Mouse (Mus musculus) CH12.LX (cell line): Measurements from ENCODE around the gene Grik5. TPM values are rescaled to one million over a fixed set of nuclear protein-coding genes. Genes with fewer than 3 reads are reported as not detected.

Experiments
- DNase-seq: peaks from one replicate; pipeline ENCODE4 v3.0.0-alpha.2; 2013; ENCODE audit errors: extremely low read depth
- H3K27ac ChIP-seq: 2 replicates; pipeline ENCODE4 v1.5.1; 2012; ENCODE audit warnings: low read depth, mild to moderate bottlenecking, control low read depth, moderate library complexity; ENCODE audit not compliant: insufficient read depth
- H3K27me3 ChIP-seq: replicated peaks from 2 replicates; pipeline ENCODE3; 2012; ENCODE audit warnings: inconsistent platforms
- H3K36me3 ChIP-seq, 2 experiments: replicated peaks in 1 of 2; 2 replicates each; pipeline versions ENCODE3 to v1.6.1; 2012; ENCODE audit warnings: inconsistent platforms in 1 of 2, low read length in 1 of 2, mild to moderate bottlenecking in 1 of 2, mixed read lengths in 1 of 2, moderate library complexity in 1 of 2; ENCODE audit not compliant: control insufficient read depth in 1 of 2, insufficient read depth in 1 of 2
- H3K4me1 ChIP-seq, 2 experiments: 2 replicates each; pipeline ENCODE4 v1.6.1; 2012; ENCODE audit warnings: inconsistent platforms in 1 of 2, moderate library complexity in 1 of 2; ENCODE audit not compliant: insufficient read depth in 2 of 2, control insufficient read depth in 1 of 2
- H3K4me2 ChIP-seq: 2 replicates; pipeline ENCODE4 v1.6.1; 2012; ENCODE audit warnings: low read depth, mild to moderate bottlenecking, control low read depth; ENCODE audit not compliant: poor library complexity, insufficient read depth, severe bottlenecking
- H3K4me3 ChIP-seq, 3 experiments: fragments of 150-350 bp in 1 of 3; sonication (generic) in 1 of 3; replicated peaks in 1 of 3; 2 replicates each; pipeline versions ENCODE3 to v1.5.1; 2011 to 2012; ENCODE audit warnings: low read depth in 2 of 3, low read length in 2 of 3, mild to moderate bottlenecking in 2 of 3, moderate library complexity in 2 of 3, control low read depth in 1 of 3, improper control_type of control experiment in 1 of 3, inconsistent platforms in 1 of 3, mixed read lengths in 1 of 3; ENCODE audit not compliant: poor library complexity in 1 of 3
- H3K79me2 ChIP-seq: replicated peaks from 2 replicates; pipeline ENCODE4 v1.6.1; 2012; ENCODE audit warnings: mild to moderate bottlenecking, moderate library complexity; ENCODE audit not compliant: control insufficient read depth, poor library complexity, insufficient read depth, severe bottlenecking; ENCODE audit errors: extremely low read depth
- H3K9ac ChIP-seq: 2 replicates; pipeline ENCODE4 v1.6.1; 2012; ENCODE audit warnings: low read depth, mild to moderate bottlenecking, control low read depth, moderate library complexity; ENCODE audit not compliant: insufficient read depth
- H3K9me3 ChIP-seq: replicated peaks from 2 replicates; pipeline ENCODE3; 2012; ENCODE audit warnings: low read length, inconsistent platforms, mixed read lengths
- BHLHE40 ChIP-seq: IDR thresholded peaks from 2 replicates; pipeline ENCODE4 v1.6.1; 2011; ENCODE audit warnings: mild to moderate bottlenecking, low read depth, low read length, improper control_type of control experiment
- CHD1 ChIP-seq: IDR thresholded peaks from 2 replicates; pipeline ENCODE4 v1.6.1; 2012; ENCODE audit warnings: low read depth, low read length, improper control_type of control experiment, inconsistent platforms
- CHD2 ChIP-seq: IDR thresholded peaks from 2 replicates; pipeline ENCODE4 v1.6.1; 2011; ENCODE audit warnings: low read length, improper control_type of control experiment
- CTCF ChIP-seq, 2 experiments: IDR thresholded peaks in 1 of 2; conservative IDR thresholded peaks in 1 of 2; 2 replicates each; pipeline ENCODE4 v1.5.1; 2011 to 2012; ENCODE audit warnings: low read depth in 2 of 2, low read length in 2 of 2, improper control_type of control experiment in 1 of 2, inconsistent platforms in 1 of 2, mild to moderate bottlenecking in 1 of 2, moderate library complexity in 1 of 2
- E2F4 ChIP-seq: IDR thresholded peaks from 2 replicates; pipeline ENCODE4 v1.6.1; 2011; ENCODE audit warnings: low read depth, low read length, improper control_type of control experiment; ENCODE audit not compliant: insufficient replicate concordance
- ELF1 ChIP-seq: IDR thresholded peaks from 2 replicates; pipeline ENCODE4 v1.6.1; 2014; ENCODE audit warnings: low read depth, mild to moderate bottlenecking, inconsistent platforms, low read length, improper control_type of control experiment
- EP300 ChIP-seq: IDR thresholded peaks from 2 replicates; pipeline ENCODE4 v1.6.1; 2011; ENCODE audit warnings: low read length, improper control_type of control experiment
- ETS1 ChIP-seq: conservative IDR thresholded peaks from 2 replicates; pipeline ENCODE4 v1.6.1; 2012; ENCODE audit warnings: low read depth, mild to moderate bottlenecking, inconsistent platforms, low read length, improper control_type of control experiment, moderate library complexity
- GABPA ChIP-seq: IDR thresholded peaks from 2 replicates; pipeline ENCODE4 v1.6.1; 2012; ENCODE audit warnings: low read depth, low read length, improper control_type of control experiment, inconsistent platforms; ENCODE audit not compliant: insufficient replicate concordance
- IRF4 ChIP-seq: IDR thresholded peaks from 2 replicates; pipeline ENCODE4 v1.6.1; 2014; ENCODE audit warnings: low read depth, mild to moderate bottlenecking, inconsistent platforms, low read length, improper control_type of control experiment
- JUN ChIP-seq: IDR thresholded peaks from 2 replicates; pipeline ENCODE4 v1.6.1; 2011; ENCODE audit warnings: low read depth, mild to moderate bottlenecking, low read length, improper control_type of control experiment, moderate library complexity; ENCODE audit not compliant: insufficient read depth
- JUND ChIP-seq: conservative IDR thresholded peaks from 2 replicates; pipeline ENCODE4 v1.6.1; 2011; ENCODE audit warnings: low read depth, low read length, improper control_type of control experiment
- KAT2A ChIP-seq: IDR thresholded peaks from 2 replicates; pipeline ENCODE4 v1.6.1; 2012; ENCODE audit warnings: low read length, improper control_type of control experiment, inconsistent platforms; ENCODE audit not compliant: insufficient replicate concordance
- MAFK ChIP-seq: IDR thresholded peaks from 2 replicates; pipeline ENCODE4 v1.6.1; 2011; ENCODE audit warnings: low read length, improper control_type of control experiment; ENCODE audit not compliant: insufficient replicate concordance
- MAX ChIP-seq: IDR thresholded peaks from 2 replicates; pipeline ENCODE4 v1.6.1; 2011; ENCODE audit warnings: low read length, improper control_type of control experiment
- MAZ ChIP-seq: IDR thresholded peaks from 2 replicates; pipeline ENCODE4 v1.6.1; 2012; ENCODE audit warnings: low read depth, mild to moderate bottlenecking, inconsistent platforms, low read length, improper control_type of control experiment, moderate library complexity
- MXI1 ChIP-seq: IDR thresholded peaks from 2 replicates; pipeline ENCODE4 v1.6.1; 2011; ENCODE audit warnings: mild to moderate bottlenecking, low read depth, low read length, improper control_type of control experiment
- NRF1 ChIP-seq: IDR thresholded peaks from 2 replicates; pipeline ENCODE4 v1.6.1; 2014; ENCODE audit warnings: low read depth, mild to moderate bottlenecking, inconsistent platforms, low read length, improper control_type of control experiment, moderate library complexity
- PAX5 ChIP-seq: IDR thresholded peaks from 2 replicates; pipeline ENCODE4 v1.6.1; 2012; ENCODE audit warnings: low read length, inconsistent platforms, mixed read lengths
- POLR2A ChIP-seq: IDR thresholded peaks from 2 replicates; pipeline ENCODE4 v1.6.1; 2011; ENCODE audit warnings: low read depth, mild to moderate bottlenecking, improper control_type of control experiment, low read length
- POLR2AphosphoS2 ChIP-seq: IDR thresholded peaks from 2 replicates; pipeline ENCODE4 v1.6.1; 2011; ENCODE audit warnings: low read depth, low read length, improper control_type of control experiment
- RAD21 ChIP-seq: IDR thresholded peaks from 2 replicates; pipeline ENCODE4 v1.6.1; 2011; ENCODE audit warnings: low read depth, mild to moderate bottlenecking, low read length, improper control_type of control experiment, moderate library complexity
- RCOR1 ChIP-seq: conservative IDR thresholded peaks from 2 replicates; pipeline ENCODE4 v1.6.1; 2012; ENCODE audit warnings: low read depth, mild to moderate bottlenecking, inconsistent platforms, low read length, improper control_type of control experiment
- SIN3A ChIP-seq: IDR thresholded peaks from 2 replicates; pipeline ENCODE4 v1.6.1; 2012; ENCODE audit warnings: low read length, improper control_type of control experiment, inconsistent platforms
- TCF12 ChIP-seq: IDR thresholded peaks from 2 replicates; pipeline ENCODE4 v1.6.1; 2014; ENCODE audit warnings: low read depth, mild to moderate bottlenecking, inconsistent platforms, low read length, improper control_type of control experiment
- UBTF ChIP-seq: IDR thresholded peaks from 2 replicates; pipeline ENCODE4 v1.6.1; 2012; ENCODE audit warnings: low read depth, mild to moderate bottlenecking, inconsistent platforms, low read length, improper control_type of control experiment, moderate library complexity
- USF1 ChIP-seq: IDR thresholded peaks from 2 replicates; pipeline ENCODE4 v1.6.1; 2014; ENCODE audit warnings: low read depth, mild to moderate bottlenecking, inconsistent platforms, low read length, improper control_type of control experiment
- ZMIZ1 ChIP-seq: IDR thresholded peaks from 2 replicates; pipeline ENCODE4 v1.6.1; 2012; ENCODE audit warnings: low read depth, mild to moderate bottlenecking, inconsistent platforms, low read length, improper control_type of control experiment
- ZNF384 ChIP-seq: IDR thresholded peaks from 2 replicates; pipeline ENCODE4 v1.6.1; 2012; ENCODE audit warnings: low read depth, low read length, improper control_type of control experiment, inconsistent platforms
- dilution Hi-C: fragments of 300-500 bp; cut with MboI; formaldehyde crosslinking; loops from 2 replicates; pipeline ENCODE4 v1.14.3; 2020; ENCODE audit warnings: low sequenced_read_pairs; ENCODE audit not compliant: extremely low pct_unique_long_range_greater_than_20kb, extremely low pct_ligation_motif_present
- in situ Hi-C: fragments of 300-500 bp; cut with MboI; formaldehyde crosslinking; loops from 3 replicates; pipeline ENCODE4 v1.14.3; 2019; ENCODE audit warnings: low sequenced_read_pairs, low pct_ligation_motif_present, low pct_unique_long_range_greater_than_20kb, mixed read lengths
- polyA plus RNA-seq: library from polyadenylated mRNA; unstranded; fragments of >175 nt; gene quantifications from 2 replicates; pipeline ENCODE4 v1.2.1, GENCODE M21; 2012; ENCODE audit warnings: low read depth; ENCODE audit not compliant: insufficient read length
- total RNA-seq, 2 experiments: library from RNA; depleted of rRNA; stranded (reverse); fragments of 300-350 nt in 1 of 2; fragments of >200 nt in 1 of 2; gene quantifications; 2 replicates each; pipeline ENCODE4 v1.2.3; 2012 to 2014

Grik5 gene
- 0.88 and 2.1 TPM in 2 replicates for total RNA-seq (2012; rRNA removed)
- total RNA-seq (2014; rRNA removed) = 0.80 and 1.0 TPM in 2 replicates
- 1.5 and 2.0 TPM in 2 replicates for polyA plus RNA-seq

- no peak within 1 kb of the TSS for H3K9ac ChIP-seq
- in situ Hi-C loops = no loop called here
- DNase-seq = no peak
- TF ChIP-seq POLR2A (no peak), BHLHE40 (no peak), ELF1 (no peak), CHD2 (no peak), POLR2AphosphoS2 (no peak), MAZ (no peak), ETS1 (no peak), SIN3A (no peak), E2F4 (no peak), JUND (no peak), MAFK (no peak), RCOR1 (no peak), CTCF (conservative IDR thresholded peaks at IDR 0.05 in 1 of 2, IDR thresholded peaks at IDR 0.05 in 1 of 2; ENCODE audit: low read depth in 2 of 2, low read length in 2 of 2) (no peak), TCF12 (no peak), KAT2A (no peak)
- TF ChIP-seq, all 38 proteins: peak for 0
- no peak within 1 kb of the TSS for H3K27ac ChIP-seq
- dilution Hi-C loops = no loop called here
- H3K79me2 ChIP-seq = no peaks in the 10 kb centered on the region
- H3K36me3 ChIP-seq = peaks cover 0 to 6% of the 10 kb centered on the region in 2 experiments
- no peaks in the 10 kb centered on the region for H3K27me3 ChIP-seq
- H3K9me3 ChIP-seq = no peaks in the 10 kb centered on the region
- no peak within 1 kb of the TSS for H3K4me3 ChIP-seq
- peaks cover 5 to 32% of the 10 kb centered on the region in 2 experiments for H3K4me1 ChIP-seq
- no peak within 1 kb of the TSS for H3K4me2 ChIP-seq
Measured at GRCm38 (mm10) chr7:25071979-25072715, at the start of gene Grik5, which contains the start of gene Zfp574. Gene Grik5, minus strand, starts transcription at chr7:25072346. Gene Zfp574, plus strand, starts transcription at chr7:25072567.

GRCm38 (mm10) chr7:25121240-25121786 is 49.2 kb upstream of the Grik5 start:
- Histone ChIP-seq H3K79me2 (peaks cover 62% of the 10 kb centered on the region), H3K4me2 (peak overlapping the region; percentile 90), H3K4me1 (peaks cover 25 to 70% of the 10 kb centered on the region in 2 experiments), H3K9me3 (no peaks in the 10 kb centered on the region), H3K4me3 (peak overlapping the region; percentile 56 to 62 (median 61)), H3K36me3 (peaks cover 50 to 80% of the 10 kb centered on the region in 2 experiments), H3K9ac (peak overlapping the region; percentile 90), H3K27ac (peak overlapping the region; percentile 98), H3K27me3 (no peaks in the 10 kb centered on the region)
- DNase-seq = no peak
- dilution Hi-C loops (no loop called here), in situ Hi-C loops (no loop called here)
- TF ChIP-seq SIN3A (peak; percentile 72; the same call in 1 of the 2 replicates), TCF12 (peak; percentile 48; the same call in 1 of the 2 replicates), BHLHE40 (peak; percentile 32; the same call in 1 of the 2 replicates), ZNF384 (no peak), PAX5 (no peak), JUND (no peak; the same call in 1 of the 2 replicates), RCOR1 (no peak), MAX (0 out of 2 replicates have a peak, but pooled peaks have one; percentile 24), IRF4 (peak; percentile 42; the same call in 1 of the 2 replicates), EP300 (peak; percentile 54; the same call in 1 of the 2 replicates), JUN (0 out of 2 replicates have a peak, but pooled peaks have one; percentile 22), CHD1 (peak; percentile 56; the same call in 1 of the 2 replicates), CHD2 (peak; percentile 48; the same call in 1 of the 2 replicates), POLR2A (peak; percentile 61), GABPA (no peak), UBTF (peak; percentile 27), MAFK (no peak), ELF1 (no peak), USF1 (no peak), ZMIZ1 (peak; percentile 24; the same call in 1 of the 2 replicates), MXI1 (no peak), E2F4 (no peak), RAD21 (no peak), NRF1 (no peak)
